Mouse (Mus musculus) brain, embryonic 14.5 days (tissue): ENCODE measurements at regions not wholly inside any gene's neighbourhood (a gene's known extent, or its start where the extent isn't known, plus 50 kb on each side); places are given as distances from the start of the nearest gene placed in this dataset.

Experiments
- DNase-seq: peaks from one replicate; pipeline ENCODE4 v3.0.0-alpha.2; 2011; ENCODE audit warnings: low read depth
- CTCF ChIP-seq: fragments of 200-500 bp; IDR thresholded peaks from 2 replicates; pipeline ENCODE4 v1.5.1; 2012; ENCODE audit warnings: inconsistent platforms, mild to moderate bottlenecking, moderate library complexity, borderline replicate concordance; ENCODE audit not compliant: insufficient read depth, insufficient read length; ENCODE audit errors: extremely low read depth
- POLR2A ChIP-seq: fragments of 200-500 bp; IDR thresholded peaks from 2 replicates; pipeline ENCODE4 v1.6.1; 2012; ENCODE audit warnings: mild to moderate bottlenecking, inconsistent platforms, borderline replicate concordance; ENCODE audit not compliant: poor library complexity, insufficient read depth, insufficient read length, severe bottlenecking; ENCODE audit errors: extremely low read depth

- TF ChIP-seq POLR2A, result no peak
- TF ChIP-seq CTCF, result no peak
- DNase-seq, result no peak
These were observed 52.5 kb upstream of the Cldn24 start for GRCm38 (mm10) chr8:47769452-47769851.

GRCm38 (mm10) chr8:47768751-47769150 lies 53.2 kb upstream of the Cldn24 start:
- DNase-seq, result no peak
- TF ChIP-seq CTCF (no peak), POLR2A (no peak)

GRCm38 (mm10) chr8:47764480-47764879 lies 50.7 kb upstream of the Cdkn2aip start:
- no peak for TF ChIP-seq CTCF
- TF ChIP-seq POLR2A, result no peak
- peak; percentile 8 for DNase-seq

GRCm38 (mm10) chr8:47764068-47764467 lies 50.3 kb upstream of the Cdkn2aip start:
- peak; percentile 8 for DNase-seq
- TF ChIP-seq POLR2A (no peak), CTCF (no peak)
